Mouse (Mus musculus) megakaryocyte progenitor cell, adult 5-6 weeks (primary cell): Measurements from ENCODE around the gene Foxp3. TPM values are rescaled to one million over a fixed set of nuclear protein-coding genes. Genes with fewer than 3 reads are reported as not detected.
A peak's percentile ranks its signal among the peaks of the same experiment; 100 is the strongest.

Source experiments
- ATAC-seq: replicated peaks from 2 replicates; pipeline ENCODE4 v1.8.0; 2016; ENCODE audit warnings: mild to moderate bottlenecking, moderate TSS enrichment, inconsistent platforms; ENCODE audit not compliant: poor library complexity
- total RNA-seq, 2 experiments: library from RNA; stranded (forward) in 1 of 2; stranded (reverse) in 1 of 2; fragments of 157-497, 149-512 nt in 1 of 2; fragments of 200-1000 nt in 1 of 2; gene quantifications; 2 replicates each; pipeline versions ENCODE4 v1.2.3 to v1.2.4; 2015 to 2017

Gene Foxp3
- total RNA-seq, 2 experiments from 2014 or later = 0.08 TPM; not detected in 1

DNA sequence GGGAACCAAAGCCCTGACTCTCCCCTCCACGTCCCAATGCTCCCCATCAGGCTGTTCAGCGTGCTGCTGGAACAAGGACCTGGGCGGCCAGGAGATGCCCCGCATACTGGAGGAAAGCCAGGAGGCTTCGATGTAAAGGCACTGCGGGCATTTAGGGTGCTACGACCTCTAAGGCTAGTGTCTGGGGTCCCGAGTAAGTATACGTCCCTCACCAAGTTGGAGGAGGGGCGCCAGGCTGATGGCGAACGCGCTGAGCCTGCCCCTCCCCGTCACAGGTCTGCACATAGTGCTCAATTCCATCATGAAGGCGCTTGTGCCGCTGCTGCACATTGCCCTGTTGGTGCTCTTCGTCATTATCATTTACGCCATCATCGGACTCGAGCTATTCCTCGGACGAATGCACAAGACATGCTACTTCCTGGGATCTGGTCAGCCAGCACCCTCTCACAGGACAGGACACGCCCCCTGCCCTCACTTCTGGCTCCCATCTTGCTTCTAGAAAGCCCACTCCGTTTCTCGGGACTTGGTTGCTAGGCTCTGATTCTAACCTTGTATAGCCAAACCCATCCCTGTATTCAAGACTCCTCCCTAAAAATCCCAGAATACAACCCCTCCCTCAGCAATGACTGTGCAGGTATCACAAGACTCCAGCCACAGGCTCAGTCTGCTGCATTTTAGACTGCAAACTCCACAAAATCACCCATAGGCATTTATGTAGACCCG is 37.3 kb downstream of the Foxp3 start:
- no peak for ATAC-seq

DNA sequence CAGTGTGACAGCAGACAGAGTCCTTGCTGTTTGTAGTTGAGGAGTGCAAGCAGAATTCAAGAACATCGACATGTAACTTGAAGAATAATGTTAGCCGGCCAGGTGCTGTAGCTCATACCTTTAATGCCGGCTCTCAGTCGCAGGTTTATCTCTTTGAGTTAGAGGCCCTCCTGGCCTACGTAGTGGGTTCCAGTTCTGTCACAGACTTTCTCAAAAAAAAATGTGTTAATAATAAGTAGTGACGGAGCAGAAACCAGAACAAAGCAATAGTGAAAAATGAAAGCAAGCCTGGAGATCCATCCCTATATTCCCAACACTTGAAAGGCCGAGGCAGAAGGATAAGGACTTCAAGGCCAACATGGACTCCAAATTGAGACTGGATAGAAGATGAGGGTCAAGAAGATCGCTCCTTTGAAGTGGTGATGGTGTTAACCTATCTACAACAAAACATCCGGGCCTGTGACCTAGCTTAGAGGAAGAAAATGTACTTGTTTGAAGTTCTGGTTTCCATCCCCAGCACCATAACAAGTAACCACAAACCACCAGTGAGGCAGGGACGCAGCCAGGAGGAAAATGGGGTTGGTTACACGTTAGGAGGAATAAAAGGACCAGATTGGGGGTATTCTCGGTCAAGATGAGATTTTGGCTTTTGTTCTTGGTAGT is 44.6 kb downstream of the Foxp3 start:
- ATAC-seq = no peak

DNA sequence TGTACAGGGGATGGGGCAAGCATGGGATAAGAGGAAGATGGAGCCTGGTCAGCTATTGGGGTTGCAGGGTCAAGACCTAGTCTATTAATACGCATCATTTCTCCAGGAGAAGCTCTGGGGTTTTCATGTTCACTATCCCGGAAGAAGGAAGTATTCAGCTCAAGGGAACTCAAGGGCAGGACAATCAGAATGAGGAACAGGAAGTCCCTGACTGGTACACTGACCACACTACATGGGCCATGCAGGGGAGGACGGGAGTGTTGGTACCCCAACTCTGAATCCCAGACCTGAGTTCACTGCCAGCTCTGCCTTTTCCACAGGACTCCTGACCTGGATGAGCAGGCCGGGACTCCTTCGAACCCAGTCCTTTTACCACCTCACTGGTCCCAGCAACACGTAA is 59.1 kb downstream of the Foxp3 start:
- ATAC-seq = peak; percentile 65

DNA sequence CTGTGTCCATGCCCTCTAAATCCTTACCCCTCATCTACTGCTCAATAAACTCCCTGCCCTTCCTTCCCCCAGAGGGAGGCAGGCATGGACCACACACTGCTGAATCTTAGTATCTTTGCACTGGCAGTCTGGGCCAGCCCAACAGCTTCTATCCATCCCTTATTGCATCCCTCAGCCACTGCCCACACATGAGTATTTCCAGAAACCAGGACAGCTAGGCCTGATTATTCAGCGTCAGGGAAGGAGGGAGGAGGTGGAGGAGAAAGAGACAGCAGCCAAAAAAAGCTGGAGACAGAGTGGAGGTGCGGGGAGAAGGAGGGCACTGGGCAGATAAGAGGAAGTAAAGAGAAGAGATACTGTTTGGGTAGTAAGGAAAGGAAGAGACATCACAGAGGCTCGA is 61.7 kb downstream of the Foxp3 start:
- ATAC-seq = no peak

DNA sequence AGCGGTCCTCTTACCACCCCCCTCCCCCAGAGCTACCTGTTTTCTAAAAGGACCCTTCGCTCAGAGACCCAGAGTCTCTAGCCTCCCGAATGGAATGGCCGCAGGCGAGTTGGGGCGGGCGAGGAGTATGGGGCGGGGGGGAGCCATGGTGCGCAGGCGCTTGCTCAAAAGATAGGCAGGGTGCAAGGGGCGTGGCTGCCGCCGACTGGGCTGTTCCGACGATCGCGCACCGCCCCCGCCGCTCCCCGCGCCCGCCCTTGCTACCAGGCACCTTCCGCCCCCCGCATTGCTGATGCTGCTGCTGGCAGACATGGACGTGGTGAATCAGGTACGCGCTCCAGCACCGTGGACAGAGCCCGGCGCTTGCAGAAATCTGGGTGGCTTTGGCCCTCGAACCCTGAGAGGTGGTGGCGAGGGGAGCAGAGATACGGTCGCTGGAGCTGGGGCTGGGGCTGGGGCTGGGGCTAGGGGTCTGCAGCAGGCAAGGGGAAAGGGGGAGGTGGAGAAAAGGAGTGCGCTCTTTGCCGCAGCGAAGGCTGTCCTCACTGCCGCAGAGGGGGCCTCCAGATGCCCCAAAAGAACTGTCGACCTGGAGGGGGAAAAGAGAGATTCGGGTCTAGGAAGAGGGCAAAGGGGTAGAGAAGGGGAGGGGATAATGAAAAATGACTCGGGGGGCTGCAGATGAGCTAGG is 65.1 kb downstream of the Foxp3 start, which contains the start of gene Syp:
TSS of gene Syp (plus strand) at position 71 of the 691 bp plus-strand sequence.
- peak; percentile 99 for ATAC-seq

DNA sequence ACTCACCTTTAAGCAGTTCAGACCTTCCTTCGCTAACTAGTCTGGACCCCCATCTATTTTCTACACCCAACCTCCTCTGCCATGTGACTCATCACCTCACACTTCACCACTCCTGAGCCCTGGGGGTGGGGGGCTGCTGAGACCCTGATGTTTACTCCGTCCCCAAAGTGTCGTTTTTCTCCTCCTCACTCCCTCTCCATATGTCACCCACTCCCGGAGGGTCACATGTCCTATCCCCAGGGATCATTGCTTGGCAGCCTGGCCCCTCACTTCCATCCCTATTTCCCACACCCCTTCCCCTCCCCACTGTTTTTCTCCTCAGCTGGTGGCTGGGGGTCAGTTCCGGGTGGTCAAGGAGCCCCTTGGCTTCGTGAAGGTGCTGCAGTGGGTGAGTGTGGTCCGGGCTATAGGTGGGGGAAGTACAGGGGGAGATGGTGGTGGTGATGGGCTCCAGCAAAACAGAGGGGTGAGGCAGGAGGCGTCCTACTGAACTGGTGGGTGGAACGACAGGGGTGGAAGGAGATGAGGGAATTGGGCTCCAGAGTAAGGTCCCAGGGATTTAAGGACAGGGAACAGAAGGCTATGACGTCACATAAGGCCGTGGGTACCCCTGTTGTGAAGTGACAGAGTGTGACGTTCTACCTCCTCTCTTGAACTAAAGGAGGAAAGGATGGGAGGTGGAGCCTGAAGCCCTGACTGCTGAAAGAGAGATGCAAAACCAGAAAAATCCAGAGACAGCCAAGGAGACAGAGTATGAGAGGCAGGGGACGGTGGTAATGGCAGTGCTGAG is 66.3 kb downstream of the Foxp3 start:
- ATAC-seq = no peak

DNA sequence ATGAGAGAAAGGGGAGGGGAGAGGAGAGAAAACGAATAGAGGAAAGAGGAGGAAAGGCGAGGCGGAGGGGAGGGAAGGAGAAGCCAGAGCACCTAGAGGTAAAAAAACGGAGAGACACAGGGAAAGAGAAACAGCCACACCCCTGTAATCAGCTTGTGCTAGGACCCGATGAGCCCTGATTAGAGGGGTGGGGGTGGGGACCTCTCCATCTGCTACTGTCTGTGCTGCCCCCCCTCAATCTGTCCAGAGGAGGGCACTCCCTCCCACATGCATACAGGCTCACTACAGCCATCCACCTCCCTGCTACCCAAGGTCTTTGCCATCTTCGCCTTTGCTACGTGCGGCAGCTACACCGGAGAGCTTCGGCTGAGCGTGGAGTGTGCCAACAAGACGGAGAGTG is 67.3 kb downstream of the Foxp3 start:
- no peak for ATAC-seq

Other genes starting within 250 kb of the Foxp3 start
- 0.37 and 0.52 TPM in 2 replicates for gene Usp27x, start 197.8 kb upstream of the Foxp3 start, total RNA-seq (2015)
- gene Usp27x, start 197.8 kb upstream of the Foxp3 start, total RNA-seq (2017) = 0.41 and 0.46 TPM in 2 replicates
- gene Ppp1r3f, start 639 bp downstream of the Foxp3 start, total RNA-seq (2015) = 1.3 TPM in 1 of 2 replicates, not detected in the other
- 0.24 and 0.29 TPM in 2 replicates for gene Ppp1r3f, start 639 bp downstream of the Foxp3 start, total RNA-seq (2017)
- 18.8 and 20.5 TPM in 2 replicates for gene Ccdc22, start 31.9 kb downstream of the Foxp3 start, total RNA-seq (2015)
- gene Ccdc22, start 31.9 kb downstream of the Foxp3 start, total RNA-seq (2017) = 38.1 and 47.6 TPM in 2 replicates
- gene Cacna1f, start 33.4 kb downstream of the Foxp3 start, total RNA-seq (2015) = 0.24 and 0.47 TPM in 2 replicates
- gene Cacna1f, start 33.4 kb downstream of the Foxp3 start, total RNA-seq (2017) = 0.10 and 0.29 TPM in 2 replicates
- not detected in 2 replicates for gene Syp, start 64.8 kb downstream of the Foxp3 start, total RNA-seq (2015)
- gene Syp, start 64.8 kb downstream of the Foxp3 start, total RNA-seq (2017) = 0.46 and 0.54 TPM in 2 replicates
- 3.9 and 4.8 TPM in 2 replicates for gene Prickle3, start 83.6 kb downstream of the Foxp3 start, total RNA-seq (2015)
- gene Prickle3, start 83.6 kb downstream of the Foxp3 start, total RNA-seq (2017) = 4.1 and 6.0 TPM in 2 replicates
- gene Plp2, start 97.7 kb downstream of the Foxp3 start, total RNA-seq (2015) = 115 and 133 TPM in 2 replicates
- gene Plp2, start 97.7 kb downstream of the Foxp3 start, total RNA-seq (2017) = 26.4 and 37.1 TPM in 2 replicates
- gene Magix, start 107.6 kb downstream of the Foxp3 start, total RNA-seq (2015) = not detected in 2 replicates
- not detected in 2 replicates for gene Magix, start 107.6 kb downstream of the Foxp3 start, total RNA-seq (2017)
- gene Gpkow, start 123.5 kb downstream of the Foxp3 start, total RNA-seq (2015) = 26.8 and 28.2 TPM in 2 replicates
- 19.2 and 24.4 TPM in 2 replicates for gene Gpkow, start 123.5 kb downstream of the Foxp3 start, total RNA-seq (2017)
- gene Wdr45, start 140.7 kb downstream of the Foxp3 start, total RNA-seq (2015) = 27.3 and 39.9 TPM in 2 replicates
- gene Wdr45, start 140.7 kb downstream of the Foxp3 start, total RNA-seq (2017) = 18.4 and 21.7 TPM in 2 replicates
- 0.59 TPM in 1 of 2 replicates, not detected in the other for gene Gm45208, start 148.6 kb downstream of the Foxp3 start, total RNA-seq (2015)
- not detected in 2 replicates for gene Gm45208, start 148.6 kb downstream of the Foxp3 start, total RNA-seq (2017)
- gene Praf2, start 154.8 kb downstream of the Foxp3 start, total RNA-seq (2015) = 11.1 and 15.3 TPM in 2 replicates
- 3.4 and 4.9 TPM in 2 replicates for gene Praf2, start 154.8 kb downstream of the Foxp3 start, total RNA-seq (2017)
- gene Ccdc120, start 177.3 kb downstream of the Foxp3 start, total RNA-seq (2015) = 0.88 and 1.2 TPM in 2 replicates
- gene Ccdc120, start 177.3 kb downstream of the Foxp3 start, total RNA-seq (2017) = 0.33 and 1.1 TPM in 2 replicates
- 12.2 and 14.6 TPM in 2 replicates for gene Tfe3, start 188.9 kb downstream of the Foxp3 start, total RNA-seq (2015)
- 4.6 and 7.1 TPM in 2 replicates for gene Tfe3, start 188.9 kb downstream of the Foxp3 start, total RNA-seq (2017)
- 34.4 and 34.9 TPM in 2 replicates for gene Gripap1, start 216.1 kb downstream of the Foxp3 start, total RNA-seq (2015)
- 48.6 and 69.7 TPM in 2 replicates for gene Gripap1, start 216.1 kb downstream of the Foxp3 start, total RNA-seq (2017)
- 0.34 and 0.42 TPM in 2 replicates for gene Kcnd1, start 248.6 kb downstream of the Foxp3 start, total RNA-seq (2015)
- gene Kcnd1, start 248.6 kb downstream of the Foxp3 start, total RNA-seq (2017) = 0.21 and 0.68 TPM in 2 replicates